Mouse (Mus musculus) cerebellum, adult 2 months (tissue): ENCODE results near the gene Cdk7. TPM values are rescaled to one million over a fixed set of nuclear protein-coding genes. Genes with fewer than 3 reads are reported as not detected.
A peak's percentile ranks its signal among the peaks of the same experiment; 100 is the strongest.
"Not testable (repeated sequence)": the region's sequence is repeated elsewhere in the genome, so short reads cannot be mapped to it uniquely, and the experiment has no call there.

ENCODE experiments used
- DNase-seq, 2 experiments: peaks; one replicate each; pipeline ENCODE4 v3.0.0; 2021
- H3K27ac ChIP-seq: fragments of 200-500 bp; 2 replicates; pipeline ENCODE4 v1.5.1; 2012; ENCODE audit warnings: low read length, control low read depth, inconsistent platforms; ENCODE audit not compliant: insufficient read depth
- H3K27me3 ChIP-seq: fragments of 200-500 bp; 2 replicates; pipeline ENCODE4 v1.6.1; 2012; ENCODE audit warnings: inconsistent platforms, mild to moderate bottlenecking, low read length, moderate library complexity; ENCODE audit not compliant: control insufficient read depth, insufficient read depth
- H3K4me1 ChIP-seq: fragments of 200-500 bp; 2 replicates; pipeline ENCODE4 v1.6.1; 2011; ENCODE audit warnings: low read length; ENCODE audit not compliant: control insufficient read depth, insufficient read depth
- H3K4me3 ChIP-seq: fragments of 200-500 bp; replicated peaks from 2 replicates; pipeline ENCODE3; 2011; ENCODE audit warnings: mild to moderate bottlenecking, low read depth, low read length, control low read depth; ENCODE audit not compliant: insufficient read depth
- CTCF ChIP-seq: fragments of 200-500 bp; IDR thresholded peaks from 2 replicates; pipeline ENCODE4 v1.5.1; 2011; ENCODE audit warnings: low read depth, mild to moderate bottlenecking, control low read depth, low read length, moderate library complexity, borderline replicate concordance; ENCODE audit not compliant: insufficient read depth
- POLR2A ChIP-seq: fragments of 200-500 bp; IDR thresholded peaks from 2 replicates; pipeline ENCODE4 v1.6.1; 2011; ENCODE audit warnings: low read length, control low read depth, borderline replicate concordance; ENCODE audit not compliant: insufficient read depth
- WGBS: fragments of 180-500 bp; shearing (Covaris S2); methylation state at CpG from one replicate; pipeline ENCODE4 v1.1.7; 2018; 5-methylcytosine and 5-hydroxymethylcytosine counted together
- polyA plus RNA-seq: library from polyadenylated mRNA; depleted of rRNA; stranded (reverse); fragments of >200 nt; gene quantifications from 2 replicates; pipeline ENCODE4 v1.2.3, GENCODE M21; 2012

Gene Cdk7
- polyA plus RNA-seq, 1 experiment, result 18.5 TPM

DNA sequence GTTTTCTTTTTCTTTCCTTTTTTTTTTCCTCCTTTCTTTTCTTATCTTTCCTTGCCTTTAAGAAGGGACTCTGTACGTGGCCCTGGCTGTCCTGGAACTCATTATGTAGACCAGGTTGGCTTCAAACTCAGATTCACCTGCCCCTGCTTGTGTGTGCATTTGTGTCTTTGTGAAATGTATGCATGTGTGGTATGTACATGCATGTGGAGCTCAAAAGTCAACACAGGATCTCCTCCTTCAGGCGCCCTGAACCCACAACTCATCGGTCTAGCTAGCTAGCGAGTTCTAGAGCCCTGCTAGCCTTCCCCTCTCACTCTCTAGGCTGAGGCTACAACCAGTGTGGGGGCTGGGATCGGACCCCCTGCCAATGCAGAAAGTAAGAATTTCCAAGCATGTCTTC is 12.1 kb upstream of the Cdk7 start:
- Histone ChIP-seq H3K4me1 (peaks cover 6% of the 10 kb centered on the region), H3K4me3 (no peak overlapping the region), H3K27me3 (no peaks in the 10 kb centered on the region), H3K27ac (no peak overlapping the region)
- DNase-seq, result peak in 1 of 2 experiments; percentile 21
- TF ChIP-seq POLR2A, result no peak
- no peak for TF ChIP-seq CTCF
- 95% methylated on average over 5 of the region's 5 CpGs for WGBS

DNA sequence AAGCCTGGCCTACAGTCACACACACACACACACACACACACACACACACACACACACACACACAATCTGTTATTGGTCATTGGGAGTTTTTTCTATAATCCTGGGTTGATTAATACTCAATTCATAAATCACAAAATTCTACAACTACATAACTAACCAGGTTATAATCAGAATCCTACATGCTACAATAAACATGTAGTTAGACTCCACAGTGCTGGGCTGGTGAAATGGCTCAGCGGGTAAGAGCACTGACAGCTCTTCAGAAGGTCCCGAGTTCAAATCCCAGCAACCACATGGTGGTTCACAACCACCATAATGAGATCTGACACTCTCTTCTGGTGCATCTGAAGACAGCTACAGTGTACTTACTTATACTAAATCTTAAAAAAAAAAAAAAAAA is 2.0 kb upstream of the Cdk7 start:
- DNase-seq, result no peak
- Histone ChIP-seq H3K4me3 (no peak overlapping the region), H3K27ac (no peak overlapping the region), H3K4me1 (peaks cover 3% of the 10 kb centered on the region; the same call in 1 of the 2 replicates), H3K27me3 (no peaks in the 10 kb centered on the region)
- 97% methylated on average over 2 of the region's 2 CpGs for WGBS
- no peak for TF ChIP-seq CTCF
- no peak for TF ChIP-seq POLR2A

DNA sequence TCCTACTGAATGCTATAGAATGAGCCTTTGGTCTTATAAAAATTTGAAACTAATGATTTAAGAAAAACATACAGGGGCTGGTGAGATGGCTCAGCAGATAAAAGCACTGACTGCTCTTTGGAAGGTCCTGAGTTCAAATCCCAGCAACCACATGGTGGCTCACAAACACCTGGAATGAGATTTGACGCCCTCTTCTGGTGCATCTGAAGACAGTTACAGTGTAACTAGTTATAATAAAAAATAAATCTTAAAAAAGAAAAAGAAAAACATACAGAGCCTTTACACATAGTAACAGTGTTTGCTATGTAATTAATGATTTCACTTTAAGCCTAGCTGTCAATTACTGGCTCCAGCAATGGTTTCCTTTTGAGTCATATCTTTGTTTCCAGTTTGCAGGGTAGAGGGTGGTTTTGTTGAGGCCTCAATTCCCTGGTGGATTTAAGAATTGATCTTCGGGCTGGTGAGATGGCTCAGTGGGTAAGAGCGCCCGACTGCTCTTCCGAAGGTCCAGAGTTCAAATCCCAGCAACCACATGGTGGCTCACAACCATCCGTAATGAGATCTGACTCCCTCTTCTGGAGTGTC is 815 bp upstream of the Cdk7 start:
- not testable (repeated sequence) for H3K27ac ChIP-seq, H3K4me1 ChIP-seq, H3K4me3 ChIP-seq, DNase-seq, H3K27me3 ChIP-seq
- WGBS, result 91% methylated on average over 6 of the region's 6 CpGs

DNA sequence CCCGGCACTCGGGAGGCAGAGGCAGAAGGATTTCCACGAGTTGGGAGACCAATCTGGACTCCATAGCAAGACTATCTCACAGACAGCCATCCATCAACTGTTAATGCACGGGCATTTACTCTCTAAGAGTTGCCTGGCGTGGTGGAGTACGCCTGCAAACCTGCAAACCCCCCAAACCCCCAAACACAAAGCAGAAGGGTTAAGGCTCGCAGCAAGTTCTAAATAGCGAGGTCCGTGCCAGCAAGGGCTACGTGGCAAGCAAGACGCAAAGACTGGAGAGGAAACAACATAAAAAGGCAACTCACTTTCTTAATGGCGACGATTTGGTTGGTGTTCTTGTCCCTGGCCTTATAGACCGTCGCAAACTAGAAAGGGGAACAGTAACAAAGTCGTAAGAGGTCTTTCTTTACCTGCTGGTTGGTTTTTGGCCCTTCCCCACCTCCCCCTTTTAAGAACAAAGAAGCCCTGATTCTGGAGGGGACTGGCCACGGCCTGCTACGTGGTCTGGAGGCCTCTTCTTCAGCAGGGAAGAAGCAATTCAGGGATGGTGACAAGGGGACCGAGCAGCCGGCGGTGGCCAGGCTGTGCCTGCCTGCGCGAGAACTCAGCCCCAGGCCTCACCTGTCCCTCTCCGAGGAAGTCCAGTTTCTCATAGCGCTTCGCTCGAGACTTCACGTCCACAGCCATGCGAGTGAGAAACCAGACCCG is 432 bp downstream of the Cdk7 start:
- H3K27ac ChIP-seq, result peak overlapping the region; percentile 1; the same call in 1 of the 2 replicates
- H3K27me3 ChIP-seq, result no peaks in the 10 kb centered on the region
- H3K4me3 ChIP-seq, result peak overlapping the region; percentile 84
- DNase-seq, result peak in 1 of 2 experiments; percentile 15
- H3K4me1 ChIP-seq, result peaks cover 3% of the 10 kb centered on the region; the same call in 1 of the 2 replicates
- no peak for TF ChIP-seq CTCF
- TF ChIP-seq POLR2A, result no peak
- under 1% methylated on average over 30 of the region's 30 CpGs for WGBS

DNA sequence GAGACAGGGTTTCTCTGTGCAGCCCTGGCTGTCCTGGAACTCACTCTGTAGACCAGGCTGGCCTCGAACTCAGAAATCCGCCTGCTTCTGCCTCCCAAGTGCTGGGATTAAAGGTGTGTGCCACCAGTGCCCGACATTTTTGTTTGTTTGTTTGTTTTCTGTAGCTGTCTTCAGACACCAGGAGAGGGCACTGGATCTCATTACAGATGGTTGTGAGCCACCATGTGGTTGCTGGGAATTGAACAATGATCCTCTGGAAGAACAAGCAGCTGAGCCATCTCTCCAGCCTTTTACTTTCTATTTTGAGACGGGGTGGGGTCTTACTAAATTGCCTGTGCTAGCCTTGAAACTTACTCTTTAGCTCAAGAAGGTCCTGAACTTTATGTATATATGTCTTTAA is 2.2 kb downstream of the Cdk7 start:
- H3K4me1 ChIP-seq, H3K27ac ChIP-seq, H3K4me3 ChIP-seq, H3K27me3 ChIP-seq, DNase-seq: not testable (repeated sequence)
- WGBS, result 93% methylated on average over 4 of the region's 4 CpGs

DNA sequence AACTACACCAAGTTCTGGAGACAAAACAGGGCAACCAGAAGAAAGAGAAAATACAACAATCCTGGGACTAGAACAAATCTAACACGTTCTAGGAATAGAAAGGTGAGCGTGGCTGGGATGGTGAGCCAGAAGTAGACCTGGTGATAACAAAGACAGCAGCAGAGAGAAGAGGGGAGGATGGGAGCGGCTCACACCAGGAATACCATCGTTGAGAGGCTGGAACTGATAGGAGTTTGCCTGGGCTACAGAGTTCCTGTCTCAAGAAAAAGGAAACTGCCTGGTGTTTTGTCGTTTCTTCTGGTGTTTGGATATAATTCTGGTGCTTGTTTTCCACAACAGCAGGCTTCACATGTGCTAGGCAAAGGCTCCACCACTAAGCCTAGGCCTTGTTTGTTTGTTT is 2.7 kb downstream of the Cdk7 start:
- no peaks in the 10 kb centered on the region for H3K27me3 ChIP-seq
- H3K4me1 ChIP-seq, result peaks cover 3% of the 10 kb centered on the region; the same call in 1 of the 2 replicates
- no peak for DNase-seq
- H3K27ac ChIP-seq, result no peak overlapping the region
- no peak for TF ChIP-seq CTCF
- TF ChIP-seq POLR2A, result no peak
- no peak overlapping the region for H3K4me3 ChIP-seq
- 91% methylated on average over 5 of the region's 5 CpGs for WGBS

DNA sequence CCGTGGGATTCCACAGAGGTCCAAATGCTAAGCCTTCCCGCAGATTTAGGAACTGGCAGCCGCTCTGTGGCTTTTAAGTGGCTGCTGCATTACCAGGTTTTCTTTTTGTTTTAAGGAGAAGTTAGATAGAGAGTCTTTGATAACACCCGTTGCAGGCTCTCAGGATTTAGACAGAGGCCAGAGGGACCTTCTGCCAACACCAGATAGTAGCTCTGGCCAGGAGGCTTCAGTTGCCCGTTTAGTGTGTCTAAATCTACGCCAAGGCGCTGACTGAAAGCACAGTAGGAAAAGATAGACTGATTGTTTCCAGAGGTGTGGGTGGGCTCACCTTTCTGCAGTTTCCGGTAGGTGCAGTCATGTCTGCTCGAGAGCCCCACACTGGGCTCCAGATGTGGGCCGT is 5.5 kb downstream of the Cdk7 start:
- H3K4me1 ChIP-seq, result peaks cover 3% of the 10 kb centered on the region; the same call in 1 of the 2 replicates
- H3K27me3 ChIP-seq, result no peaks in the 10 kb centered on the region
- DNase-seq, result no peak
- no peak overlapping the region for H3K4me3 ChIP-seq
- no peak overlapping the region for H3K27ac ChIP-seq
- WGBS, result 55% methylated on average over 10 of the region's 10 CpGs
- TF ChIP-seq POLR2A (no peak), CTCF (no peak)

DNA sequence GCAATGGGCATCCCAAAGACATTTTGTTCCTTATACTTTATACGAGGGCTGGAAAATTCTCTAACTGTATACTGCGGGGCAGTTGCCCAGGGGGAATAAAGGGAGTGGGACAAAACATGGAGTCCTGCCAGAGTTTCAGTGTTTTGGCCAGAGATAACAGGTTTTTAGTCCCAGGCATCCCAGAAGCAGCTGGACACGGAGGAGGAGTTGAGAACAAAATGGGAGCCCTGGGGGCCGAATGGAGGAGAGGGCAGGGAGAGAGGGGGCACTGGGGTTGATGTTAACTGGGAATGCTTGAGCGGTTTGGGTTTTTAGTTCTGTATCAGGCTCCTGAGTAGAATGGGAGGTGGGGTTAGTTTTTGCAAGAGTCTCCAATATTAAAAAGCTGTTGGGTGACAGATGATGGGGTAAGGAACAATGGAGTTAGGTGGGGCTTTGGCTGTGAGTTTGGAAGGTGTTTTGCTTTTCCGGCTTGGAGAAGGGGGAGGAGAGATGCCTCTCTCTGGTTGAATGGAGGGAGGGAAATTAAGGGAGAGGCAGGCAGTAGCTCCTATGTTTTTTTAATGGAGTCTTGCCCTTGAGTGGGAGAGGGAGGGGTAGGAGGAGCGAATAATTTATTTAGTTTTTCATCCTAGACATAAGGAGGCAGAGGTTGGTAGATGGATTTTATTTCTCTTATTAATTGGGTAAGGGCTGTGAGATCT is 6.5 kb downstream of the Cdk7 start:
- 20% methylated on average over 7 of the region's 7 CpGs for WGBS
- Histone ChIP-seq H3K4me3 (no peak overlapping the region), H3K27ac (no peak overlapping the region), H3K27me3 (no peaks in the 10 kb centered on the region), H3K4me1 (no peaks in the 10 kb centered on the region; the same call in 1 of the 2 replicates)
- no peak for DNase-seq
- no peak for TF ChIP-seq POLR2A
